Mouse (Mus musculus): ENCODE data around the gene Ksr2.

DNA sequence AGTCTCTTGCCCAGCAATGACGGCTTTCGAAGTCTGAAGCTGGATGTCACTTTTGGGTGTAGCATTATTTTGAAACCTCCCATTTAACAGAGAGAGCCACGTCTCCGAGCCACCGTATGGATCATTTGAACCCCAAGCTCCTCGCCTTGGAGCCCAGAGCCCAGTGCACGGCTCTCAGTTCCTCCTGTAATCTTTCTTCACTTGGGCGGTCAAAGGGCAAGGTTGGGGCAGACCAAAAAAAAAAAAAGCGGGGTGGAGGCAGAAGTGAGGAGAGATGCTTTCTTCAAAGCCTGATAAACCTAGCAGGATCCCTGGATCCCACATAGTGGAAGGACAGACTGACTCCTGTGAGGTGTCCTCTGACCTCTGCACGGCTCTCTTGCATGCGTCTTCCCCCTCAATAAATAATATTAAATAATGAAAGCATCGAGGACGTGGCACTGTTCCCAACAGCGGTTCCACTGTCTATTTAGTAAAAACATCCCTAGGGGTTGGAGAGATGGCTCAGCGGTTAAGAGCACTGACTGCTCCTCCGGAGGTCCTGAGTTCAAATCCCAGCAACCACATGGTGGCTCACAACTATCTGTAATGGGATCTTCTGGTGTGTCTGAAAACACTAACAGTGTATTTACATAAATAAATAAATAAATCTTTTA, 75.0 kb downstream of the Ksr2 start:
- no peak for TF ChIP-seq MAFK (IDR thresholded peaks at IDR 0.05; ENCODE audit: borderline replicate concordance, low read depth, low read length)
- TF ChIP-seq ZNF384 (IDR thresholded peaks at IDR 0.05; ENCODE audit: low read depth, low read length): no peak
- TF ChIP-seq POLR2AphosphoS2 (IDR thresholded peaks at IDR 0.05; ENCODE audit: low read length): no peak
- no peak for TF ChIP-seq MYB (IDR thresholded peaks at IDR 0.05; ENCODE audit: low read depth, low read length)
- TF ChIP-seq EP300 (IDR thresholded peaks at IDR 0.05; ENCODE audit: low read depth in 1 of 2, low read length in 2 of 2): no peak
- no peak for TF ChIP-seq MAX (IDR thresholded peaks at IDR 0.05; ENCODE audit: low read length)
- no peak for TF ChIP-seq CTCF (IDR thresholded peaks at IDR 0.05 in 2 of 3, conservative IDR thresholded peaks at IDR 0.05 in 1 of 3; ENCODE audit: control insufficient read depth in 1 of 3, insufficient read depth in 1 of 3, low read depth in 2 of 3, low read length in 3 of 3, poor library complexity in 1 of 3, severe bottlenecking in 1 of 3)
- TF ChIP-seq TCF12 (IDR thresholded peaks at IDR 0.05; ENCODE audit: low read depth, low read length): no peak
- TF ChIP-seq USF1 (IDR thresholded peaks at IDR 0.05; ENCODE audit: low read depth, low read length): no peak
- no peak for TF ChIP-seq ZC3H11A (IDR thresholded peaks at IDR 0.05; ENCODE audit: low read depth, low read length)
- TF ChIP-seq CHD1 (IDR thresholded peaks at IDR 0.05; ENCODE audit: low read depth, low read length): no peak
- no peak for TF ChIP-seq GATA1 (IDR thresholded peaks at IDR 0.05; ENCODE audit: low read depth, low read length)
- TF ChIP-seq MEF2A (IDR thresholded peaks at IDR 0.05; ENCODE audit: extremely low read depth, insufficient replicate concordance, low read depth, low read length, poor library complexity, severe bottlenecking): no peak
- TF ChIP-seq CHD2 (IDR thresholded peaks at IDR 0.05; ENCODE audit: low read length): no peak
